Mouse (Mus musculus) thymus, postnatal 10 days (tissue): Measurements from ENCODE around the gene Olfr1033.
"Not testable (repeated sequence)": the region's sequence is repeated elsewhere in the genome, so short reads cannot be mapped to it uniquely, and the experiment has no call there.

Experiments
- DNase-seq, 2 experiments: peaks; one replicate each; pipeline ENCODE4 v3.0.0; 2021; ENCODE audit warnings: low spot score in 2 of 2

The Olfr1033 gene

GRCm38 (mm10) chr2:86020406-86020805, at the start of gene Olfr1033:
TSS of gene Olfr1033 (plus strand) at chr2:86020633.
- not testable (repeated sequence) for DNase-seq

GRCm38 (mm10) chr2:85973595-85973994, 46.8 kb upstream of the Olfr1033 start, which contains the start of gene Olfr1029:
TSS of gene Olfr1029 (plus strand) at chr2:85973895.
- no peak for DNase-seq

GRCm38 (mm10) chr2:85978976-85979375, 41.5 kb upstream of the Olfr1033 start, which contains the start of gene Olfr1030:
TSS of gene Olfr1030 (plus strand) at chr2:85979276.
- DNase-seq: no peak

GRCm38 (mm10) chr2:85990004-85990403, 30.4 kb upstream of the Olfr1033 start, which contains the start of gene Olfr1031:
TSS of gene Olfr1031 (plus strand) at chr2:85990304.
- DNase-seq: no peak

GRCm38 (mm10) chr2:86005240-86005639, 15.2 kb upstream of the Olfr1033 start, which contains the start of gene Olfr1032:
TSS of gene Olfr1032 (plus strand) at chr2:86005540.
- DNase-seq: no peak

- not testable (repeated sequence) for DNase-seq
Measured at GRCm38 (mm10) chr2:86021518-86021917, 1.1 kb downstream of the Olfr1033 start.

GRCm38 (mm10) chr2:86045561-86045960, 25.1 kb downstream of the Olfr1033 start, which contains the start of gene Olfr1034:
TSS of gene Olfr1034 (plus strand) at chr2:86045861.
- DNase-seq: no peak

GRCm38 (mm10) chr2:86050777-86051176, 30.3 kb downstream of the Olfr1033 start:
- DNase-seq: not testable (repeated sequence)

GRCm38 (mm10) chr2:86063766-86064165, 43.3 kb downstream of the Olfr1033 start:
- not testable (repeated sequence) for DNase-seq

GRCm38 (mm10) chr2:86070189-86070588, 49.8 kb downstream of the Olfr1033 start:
- DNase-seq: no peak

- not testable (repeated sequence) for DNase-seq
Measured at GRCm38 (mm10) chr2:86073692-86074091, 53.3 kb downstream of the Olfr1033 start, which contains the start of gene Olfr1036. TSS of gene Olfr1036 (plus strand) at chr2:86073992.

- not testable (repeated sequence) for DNase-seq
Measured at GRCm38 (mm10) chr2:86080478-86080877, 60.0 kb downstream of the Olfr1033 start.

GRCm38 (mm10) chr2:86087285-86087684, 66.9 kb downstream of the Olfr1033 start, which contains the start of gene Olfr1037:
TSS of gene Olfr1037 (minus strand) at chr2:86087385.
- no peak for DNase-seq
